Mouse (Mus musculus) limb, embryonic 12.5 days (tissue): ENCODE measurements around the gene Slc10a1. TPM values are rescaled to one million over a fixed set of nuclear protein-coding genes. Genes with fewer than 3 reads are reported as not detected.

Experiments used
- ATAC-seq: fragments of 200-750 bp; cut with Nextera tagmentation; 2 replicates; pipeline ENCODE4 v1.8.0; 2017; ENCODE audit warnings: low read depth, moderate TSS enrichment; ENCODE audit not compliant: insufficient number of reproducible peaks, insufficient read depth, low FRiP score, low TSS enrichment
- H3K27ac ChIP-seq: fragments of 300-500 bp; sonication (generic); 2 replicates; pipeline ENCODE4 v1.5.1; 2016; ENCODE audit warnings: mild to moderate bottlenecking, moderate library complexity
- H3K27me3 ChIP-seq: fragments of 300-500 bp; sonication (generic); 2 replicates; pipeline ENCODE4 v1.6.1; 2016; ENCODE audit warnings: mild to moderate bottlenecking, moderate library complexity
- H3K36me3 ChIP-seq: fragments of 300-500 bp; sonication (generic); 2 replicates; pipeline ENCODE4 v1.6.1; 2016; ENCODE audit warnings: mild to moderate bottlenecking, moderate library complexity
- H3K4me1 ChIP-seq: fragments of 300-500 bp; sonication (generic); replicated peaks from 2 replicates; pipeline ENCODE4 v1.6.1; 2016
- H3K4me2 ChIP-seq: fragments of 300-500 bp; sonication (generic); 2 replicates; pipeline ENCODE4 v1.6.1; 2016; ENCODE audit warnings: mild to moderate bottlenecking, moderate library complexity
- H3K4me3 ChIP-seq: fragments of 300-500 bp; sonication (generic); replicated peaks from 2 replicates; pipeline ENCODE4 v1.5.1; 2016; ENCODE audit warnings: mild to moderate bottlenecking
- H3K9ac ChIP-seq: fragments of 300-500 bp; sonication (generic); replicated peaks from 2 replicates; pipeline ENCODE4 v1.6.1; 2016; ENCODE audit warnings: mild to moderate bottlenecking, moderate library complexity
- H3K9me3 ChIP-seq: fragments of 300-500 bp; sonication (generic); 2 replicates; pipeline ENCODE4 v1.6.1; 2016; ENCODE audit warnings: mild to moderate bottlenecking, moderate library complexity
- WGBS: fragments of 180-500 bp; shearing (Covaris S2); methylation state at CpG from one replicate; pipeline ENCODE4 v1.1.7; 2016; 5-methylcytosine and 5-hydroxymethylcytosine counted together
- polyA plus RNA-seq: library from polyadenylated mRNA; unstranded; fragments of >200 nt; fragmentation: Nextera tagmentation; extraction: Ambion mirVana; gene quantifications from 2 replicates; pipeline ENCODE4 v1.2.1, GENCODE M21; 2016

Gene Slc10a1
- polyA plus RNA-seq, 1 experiment from 2014 or later, result 1.5 TPM

GRCm38 (mm10) chr12:80927518-80927917, 41.0 kb downstream of the Slc10a1 start:
- Histone ChIP-seq H3K9ac (no peak overlapping the region), H3K36me3 (no peaks in the 10 kb centered on the region), H3K4me3 (no peak overlapping the region), H3K27me3 (peaks cover 3% of the 10 kb centered on the region), H3K4me2 (no peak overlapping the region), H3K9me3 (no peaks in the 10 kb centered on the region), H3K4me1 (peaks cover 7% of the 10 kb centered on the region; the same call in 1 of the 2 replicates), H3K27ac (no peak overlapping the region)
- ATAC-seq, result no peak
- 85% methylated on average over 1 of the region's 1 CpGs for WGBS

GRCm38 (mm10) chr12:80926550-80926949, 42.0 kb downstream of the Slc10a1 start:
- Histone ChIP-seq H3K9me3 (no peaks in the 10 kb centered on the region), H3K4me3 (no peak overlapping the region), H3K4me2 (no peak overlapping the region), H3K27me3 (peaks cover 6% of the 10 kb centered on the region), H3K9ac (no peak overlapping the region), H3K36me3 (no peaks in the 10 kb centered on the region), H3K4me1 (peaks cover 7% of the 10 kb centered on the region; the same call in 1 of the 2 replicates), H3K27ac (no peak overlapping the region)
- WGBS, result 87% methylated on average over 4 of the region's 4 CpGs
- ATAC-seq, result no peak

GRCm38 (mm10) chr12:80925919-80926318, 42.6 kb downstream of the Slc10a1 start:
- 0 out of 2 replicates have a peak, but pooled peaks have one; percentile 4 for ATAC-seq
- WGBS, result 61% methylated on average over 7 of the region's 7 CpGs
- Histone ChIP-seq H3K9me3 (no peaks in the 10 kb centered on the region), H3K4me2 (no peak overlapping the region), H3K4me3 (no peak overlapping the region), H3K4me1 (peaks cover 7% of the 10 kb centered on the region; the same call in 1 of the 2 replicates), H3K9ac (no peak overlapping the region), H3K36me3 (no peaks in the 10 kb centered on the region), H3K27me3 (peaks cover 6% of the 10 kb centered on the region), H3K27ac (no peak overlapping the region)

- Histone ChIP-seq H3K4me2 (no peak overlapping the region), H3K36me3 (no peaks in the 10 kb centered on the region), H3K27ac (no peak overlapping the region), H3K9me3 (no peaks in the 10 kb centered on the region), H3K4me3 (no peak overlapping the region), H3K4me1 (peaks cover 7% of the 10 kb centered on the region; the same call in 1 of the 2 replicates), H3K9ac (no peak overlapping the region), H3K27me3 (peaks cover 6% of the 10 kb centered on the region)
- ATAC-seq, result no peak
- 77% methylated on average over 3 of the region's 3 CpGs for WGBS
These were observed 44.3 kb downstream of the Slc10a1 start for GRCm38 (mm10) chr12:80924205-80924604.

GRCm38 (mm10) chr12:80923602-80924001, 44.9 kb downstream of the Slc10a1 start:
- Histone ChIP-seq H3K4me2 (no peak overlapping the region), H3K9me3 (no peaks in the 10 kb centered on the region), H3K4me1 (peaks cover 7% of the 10 kb centered on the region; the same call in 1 of the 2 replicates), H3K4me3 (no peak overlapping the region), H3K36me3 (no peaks in the 10 kb centered on the region), H3K27ac (no peak overlapping the region), H3K9ac (no peak overlapping the region), H3K27me3 (peaks cover 6% of the 10 kb centered on the region)
- WGBS, result 65% methylated on average over 5 of the region's 5 CpGs
- no peak for ATAC-seq

GRCm38 (mm10) chr12:80922869-80923268, 45.6 kb downstream of the Slc10a1 start:
- peak overlapping the region; percentile 23 for H3K4me3 ChIP-seq

GRCm38 (mm10) chr12:80921301-80921700, 47.2 kb downstream of the Slc10a1 start:
- no peak overlapping the region for H3K4me2 ChIP-seq
- H3K36me3 ChIP-seq, result no peaks in the 10 kb centered on the region
- no peak overlapping the region for H3K4me3 ChIP-seq
- 91% methylated on average over 5 of the region's 5 CpGs for WGBS
- H3K4me1 ChIP-seq, result peaks cover 7% of the 10 kb centered on the region; the same call in 1 of the 2 replicates
- no peak for ATAC-seq
- no peak overlapping the region for H3K9ac ChIP-seq
- H3K27ac ChIP-seq, result no peak overlapping the region
- H3K9me3 ChIP-seq, result no peaks in the 10 kb centered on the region
- H3K27me3 ChIP-seq, result peaks cover 6% of the 10 kb centered on the region

More at GRCm38 (mm10) chr12:80922869-80923268, 45.6 kb downstream of the Slc10a1 start:
- Histone ChIP-seq H3K4me1 (peaks cover 7% of the 10 kb centered on the region; the same call in 1 of the 2 replicates), H3K27me3 (peaks cover 6% of the 10 kb centered on the region), H3K9me3 (no peaks in the 10 kb centered on the region), H3K4me2 (peak overlapping the region; percentile 51), H3K9ac (no peak overlapping the region), H3K36me3 (no peaks in the 10 kb centered on the region), H3K27ac (no peak overlapping the region)
- 0% methylated on average over 7 of the region's 7 CpGs for WGBS
- ATAC-seq, result no peak

- Histone ChIP-seq H3K9me3 (no peaks in the 10 kb centered on the region), H3K27me3 (peaks cover 5% of the 10 kb centered on the region), H3K27ac (no peak overlapping the region), H3K4me1 (peaks cover 3% of the 10 kb centered on the region; the same call in 1 of the 2 replicates), H3K4me2 (no peak overlapping the region), H3K4me3 (no peak overlapping the region), H3K9ac (no peak overlapping the region), H3K36me3 (no peaks in the 10 kb centered on the region)
- no peak for ATAC-seq
- 55% methylated on average over 7 of the region's 7 CpGs for WGBS
These were observed 50.7 kb downstream of the Slc10a1 start for GRCm38 (mm10) chr12:80917764-80918163.

- no peak for ATAC-seq
- H3K4me3 ChIP-seq, result no peak overlapping the region
- H3K9ac ChIP-seq, result no peak overlapping the region
- H3K36me3 ChIP-seq, result no peaks in the 10 kb centered on the region
- no peaks in the 10 kb centered on the region for H3K4me1 ChIP-seq
- no peak overlapping the region for H3K4me2 ChIP-seq
- no peaks in the 10 kb centered on the region; the same call in 1 of the 2 replicates for H3K9me3 ChIP-seq
- H3K27ac ChIP-seq, result no peak overlapping the region
- 88% methylated on average over 8 of the region's 8 CpGs for WGBS
- H3K27me3 ChIP-seq, result no peaks in the 10 kb centered on the region
These were observed 58.9 kb downstream of the Slc10a1 start for GRCm38 (mm10) chr12:80909631-80910030.

Other genes with a start within 250 kb of the Slc10a1 start
- gene Ccdc177, start 208.0 kb downstream of the Slc10a1 start, polyA plus RNA-seq, result 0.17 and 0.34 TPM in 2 replicates
- 14.1 and 16.6 TPM in 2 replicates for gene Susd6, start 178.2 kb downstream of the Slc10a1 start, polyA plus RNA-seq
- 630 and 662 TPM in 2 replicates for gene Srsf5, start 23.2 kb downstream of the Slc10a1 start, polyA plus RNA-seq
- gene Smoc1, start 58.1 kb upstream of the Slc10a1 start, polyA plus RNA-seq, result 11.4 and 13.1 TPM in 2 replicates